8 mouse cellular contexts compared by ENCODE assay signal in genomic region chr14:76687971-76688407, GRCm38 (mm10).
DNase-seq lines count a peak whose midpoint lies in the region; ATAC-seq and TF ChIP-seq lines count a peak whose summit lies in the region.

No protein-coding gene starts in this region.

- no peaks in the 10 kb centered on the region for H3K9me3 ChIP-seq in lung, embryonic 15.5 days
- no peaks in the 10 kb centered on the region for H3K9me3 ChIP-seq in limb, embryonic 12.5 days

- H3K4me3 ChIP-seq in lung, embryonic 15.5 days = no peak overlapping the region
- H3K4me3 ChIP-seq in lung, adult 2 months (replicated peaks; ENCODE audit: extremely low read depth, low read depth, low read length) = no peak overlapping the region
- no peak overlapping the region for H3K4me3 ChIP-seq in limb, embryonic 12.5 days (replicated peaks)

- H3K9ac ChIP-seq in lung, embryonic 15.5 days = no peak overlapping the region
- no peak overlapping the region for H3K9ac ChIP-seq in limb, embryonic 12.5 days (replicated peaks)

- no peak for TF ChIP-seq POLR2A in lung, adult 2 months (IDR thresholded peaks at IDR 0.05; ENCODE audit: borderline replicate concordance, extremely low read depth, low read depth, low read length)

- WGBS in lung, embryonic 15.5 days = 25% methylated on average over 10 of the region's 10 CpGs
- WGBS in lung, adult 2 months = 24% methylated on average over 10 of the region's 10 CpGs
- 23% methylated on average over 10 of the region's 10 CpGs for WGBS in limb, embryonic 12.5 days

- DNase-seq in lung, adult 2 months = no peak
- DNase-seq in forelimb bud, embryonic 11.5 days (ENCODE audit: low read depth, low spot score) = peak; percentile 71
- DNase-seq in thymus, postnatal 14 days = peak; percentile 73
- no peak for DNase-seq in right cerebral cortex, postnatal 4 days
- DNase-seq in layer of hippocampus, adult 9-10 months (ENCODE audit: low spot score) = no peak
- DNase-seq in frontal cortex, postnatal 10 days (ENCODE audit: low spot score in 2 of 2) = no peak

- no peak for TF ChIP-seq CTCF in lung, adult 2 months (IDR thresholded peaks at IDR 0.05; ENCODE audit: insufficient read depth, low read length)

- H3K27me3 ChIP-seq in lung, embryonic 15.5 days = no peaks in the 10 kb centered on the region
- no peaks in the 10 kb centered on the region for H3K27me3 ChIP-seq in limb, embryonic 12.5 days

- H3K4me2 ChIP-seq in lung, embryonic 15.5 days = no peak overlapping the region
- no peak overlapping the region for H3K4me2 ChIP-seq in limb, embryonic 12.5 days

- H3K4me1 ChIP-seq in lung, embryonic 15.5 days = peaks cover 51% of the 10 kb centered on the region
- no peaks in the 10 kb centered on the region; the same call in 1 of the 2 replicates for H3K4me1 ChIP-seq in lung, adult 2 months (ENCODE audit: control insufficient read depth, insufficient read depth, low read length)
- H3K4me1 ChIP-seq in limb, embryonic 12.5 days (replicated peaks) = peaks cover 46% of the 10 kb centered on the region

- 0 out of 2 replicates have a peak, but pooled peaks have one; percentile 28 for ATAC-seq in lung, embryonic 15.5 days (ENCODE audit: borderline replicate concordance, extremely low read depth, low FRiP score, low TSS enrichment)
- ATAC-seq in limb, embryonic 12.5 days (ENCODE audit: insufficient number of reproducible peaks, insufficient read depth, low FRiP score, low TSS enrichment, low read depth) = no peak

- peak overlapping the region; percentile 57 for H3K27ac ChIP-seq in lung, embryonic 15.5 days
- peak overlapping the region; percentile 66 for H3K27ac ChIP-seq in limb, embryonic 12.5 days

- H3K36me3 ChIP-seq in lung, embryonic 15.5 days = no peaks in the 10 kb centered on the region
- H3K36me3 ChIP-seq in limb, embryonic 12.5 days = no peaks in the 10 kb centered on the region

Comparison
In these comparisons a context has a peak if more than half of its experiments do, and no peak if none do; other contexts are left out.
1. DNase-seq: peak in forelimb bud, embryonic 11.5 days (single experiment) and thymus, postnatal 14 days (single experiment); none in lung, adult 2 months (single experiment), right cerebral cortex, postnatal 4 days (single experiment), layer of hippocampus, adult 9-10 months (single experiment) and frontal cortex, postnatal 10 days (0 of 2).